Mouse (Mus musculus) liver, embryonic 12.5 days (tissue): ENCODE measurements around the gene Ankrd10. TPM values are rescaled to one million over a fixed set of nuclear protein-coding genes. Genes with fewer than 3 reads are reported as not detected.
A peak's percentile ranks its signal among the peaks of the same experiment; 100 is the strongest.
"Not testable (repeated sequence)": the region's sequence is repeated elsewhere in the genome, so short reads cannot be mapped to it uniquely, and the experiment has no call there.

Experiments used
- ATAC-seq: fragments of 200-750 bp; cut with Nextera tagmentation; 2 replicates; pipeline ENCODE4 v1.8.0; 2017; ENCODE audit warnings: moderate number of reproducible peaks, mild to moderate bottlenecking, moderate library complexity
- H3K27ac ChIP-seq: fragments of 300-500 bp; sonication (generic); 2 replicates; pipeline ENCODE4 v1.5.1; 2016; ENCODE audit warnings: mild to moderate bottlenecking
- H3K27me3 ChIP-seq: fragments of 300-500 bp; sonication (generic); replicated peaks from 2 replicates; pipeline ENCODE4 v1.6.1; 2016; ENCODE audit warnings: mild to moderate bottlenecking, moderate library complexity
- H3K36me3 ChIP-seq: fragments of 300-500 bp; sonication (generic); 2 replicates; pipeline ENCODE4 v1.6.1; 2016; ENCODE audit warnings: mild to moderate bottlenecking, moderate library complexity
- H3K4me1 ChIP-seq: fragments of 300-500 bp; sonication (generic); 2 replicates; pipeline ENCODE4 v1.6.1; 2016
- H3K4me2 ChIP-seq: fragments of 300-500 bp; sonication (generic); 2 replicates; pipeline ENCODE4 v1.6.1; 2016; ENCODE audit warnings: mild to moderate bottlenecking, moderate library complexity
- H3K4me3 ChIP-seq: fragments of 300-500 bp; sonication (generic); 2 replicates; pipeline ENCODE4 v1.5.1; 2016; ENCODE audit warnings: mild to moderate bottlenecking, moderate library complexity
- H3K9ac ChIP-seq: fragments of 300-500 bp; sonication (generic); 2 replicates; pipeline ENCODE4 v1.6.1; 2016; ENCODE audit warnings: mild to moderate bottlenecking, moderate library complexity
- H3K9me3 ChIP-seq: fragments of 300-500 bp; sonication (generic); replicated peaks from 2 replicates; pipeline ENCODE4 v1.6.1; 2016; ENCODE audit warnings: mild to moderate bottlenecking, moderate library complexity
- WGBS: fragments of 180-500 bp; shearing (Covaris S2); methylation state at CpG from one replicate; pipeline ENCODE4 v1.1.7; 2016; ENCODE audit not compliant: insufficient replicate concordance; 5-methylcytosine and 5-hydroxymethylcytosine counted together
- microRNA-seq: library from miRNA; unstranded; fragments of <30 nt; microRNA quantifications from one replicate; pipeline ENCODE4, GENCODE M21; 2017
- polyA plus RNA-seq: library from polyadenylated mRNA; unstranded; fragments of >200 nt; fragmentation: Nextera tagmentation; extraction: Ambion mirVana; gene quantifications from 2 replicates; pipeline ENCODE4 v1.2.1, GENCODE M21; 2016

Ankrd10 gene
- polyA plus RNA-seq, 1 experiment from 2014 or later: 48.1 TPM

GRCm38 (mm10) chr8:11571950-11572349 is 63.6 kb downstream of the Ankrd10 start:
- H3K9me3 ChIP-seq: no peaks in the 10 kb centered on the region
- H3K4me2 ChIP-seq: no peak overlapping the region
- no peak overlapping the region for H3K9ac ChIP-seq
- no peak overlapping the region for H3K4me3 ChIP-seq
- peaks cover 11% of the 10 kb centered on the region; the same call in 1 of the 2 replicates for H3K4me1 ChIP-seq
- H3K27me3 ChIP-seq: no peaks in the 10 kb centered on the region
- WGBS: 75% methylated on average over 10 of the region's 10 CpGs
- ATAC-seq: no peak
- no peak overlapping the region for H3K27ac ChIP-seq
- peaks cover 8% of the 10 kb centered on the region for H3K36me3 ChIP-seq

GRCm38 (mm10) chr8:11570742-11571141 is 64.8 kb downstream of the Ankrd10 start:
- H3K4me1 ChIP-seq: peaks cover 7% of the 10 kb centered on the region; the same call in 1 of the 2 replicates
- ATAC-seq: no peak
- H3K9me3 ChIP-seq: no peaks in the 10 kb centered on the region
- 88% methylated on average over 4 of the region's 4 CpGs for WGBS
- H3K4me2 ChIP-seq: no peak overlapping the region
- no peak overlapping the region for H3K4me3 ChIP-seq
- no peak overlapping the region for H3K27ac ChIP-seq
- H3K36me3 ChIP-seq: peaks cover 14% of the 10 kb centered on the region
- H3K9ac ChIP-seq: no peak overlapping the region
- H3K27me3 ChIP-seq: no peaks in the 10 kb centered on the region

GRCm38 (mm10) chr8:11569260-11570097 is 66.1 kb downstream of the Ankrd10 start:
- H3K9ac ChIP-seq: no peak overlapping the region
- no peak overlapping the region for H3K27ac ChIP-seq
- no peak for ATAC-seq
- 79% methylated on average over 22 of the region's 22 CpGs for WGBS
- H3K4me2 ChIP-seq: no peak overlapping the region
- H3K9me3 ChIP-seq: no peaks in the 10 kb centered on the region
- H3K4me1 ChIP-seq: no peaks in the 10 kb centered on the region
- no peak overlapping the region for H3K4me3 ChIP-seq
- H3K36me3 ChIP-seq: peaks cover 27% of the 10 kb centered on the region
- H3K27me3 ChIP-seq: no peaks in the 10 kb centered on the region

GRCm38 (mm10) chr8:11568193-11568592 is 67.4 kb downstream of the Ankrd10 start:
- H3K9ac ChIP-seq, H3K4me1 ChIP-seq, H3K4me2 ChIP-seq, H3K9me3 ChIP-seq, H3K27me3 ChIP-seq, ATAC-seq, H3K4me3 ChIP-seq, H3K27ac ChIP-seq: not testable (repeated sequence)
- H3K36me3 ChIP-seq: peaks cover 40% of the 10 kb centered on the region
- WGBS: 75% methylated on average over 2 of the region's 2 CpGs

GRCm38 (mm10) chr8:11564721-11565120 is 70.8 kb downstream of the Ankrd10 start:
- no peak for ATAC-seq
- no peaks in the 10 kb centered on the region for H3K9me3 ChIP-seq
- 78% methylated on average over 7 of the region's 7 CpGs for whole genome bisulfite sequencing
- peaks cover 66% of the 10 kb centered on the region for H3K36me3 ChIP-seq
- H3K4me3 ChIP-seq: no peak overlapping the region
- H3K9ac ChIP-seq: no peak overlapping the region
- no peaks in the 10 kb centered on the region for H3K27me3 ChIP-seq
- H3K4me1 ChIP-seq: peaks cover 8% of the 10 kb centered on the region
- H3K27ac ChIP-seq: no peak overlapping the region
- H3K4me2 ChIP-seq: no peak overlapping the region

GRCm38 (mm10) chr8:11564236-11564635 is 71.3 kb downstream of the Ankrd10 start:
- H3K9me3 ChIP-seq: no peaks in the 10 kb centered on the region
- WGBS: 67% methylated on average over 5 of the region's 5 CpGs
- no peak overlapping the region for H3K27ac ChIP-seq
- no peak overlapping the region for H3K4me2 ChIP-seq
- no peak for ATAC-seq
- H3K27me3 ChIP-seq: no peaks in the 10 kb centered on the region
- H3K4me1 ChIP-seq: peaks cover 13% of the 10 kb centered on the region
- no peak overlapping the region for H3K4me3 ChIP-seq
- H3K36me3 ChIP-seq: peaks cover 66% of the 10 kb centered on the region
- no peak overlapping the region for H3K9ac ChIP-seq

Small RNAs within 50 kb of the gene (microRNA-seq; reads per million reads assigned to microRNA genes)
- gene Mir7238: 9.8 reads per million, percentile 22 among the genes with 10 or more reads in this experiment

Other genes starting within 250 kb of the Ankrd10 start
- gene Rab20, start 157.0 kb downstream of the Ankrd10 start, polyA plus RNA-seq: 3.8 and 3.9 TPM in 2 replicates
- gene Naxd, start 138.3 kb downstream of the Ankrd10 start, polyA plus RNA-seq: 44.6 and 52.1 TPM in 2 replicates
- 20.9 and 22.2 TPM in 2 replicates for gene Cars2, start 85.0 kb downstream of the Ankrd10 start, polyA plus RNA-seq
- gene Ing1, start 80.2 kb downstream of the Ankrd10 start, polyA plus RNA-seq: 21.6 and 22.8 TPM in 2 replicates
- gene 1700016D06Rik, start 65.3 kb upstream of the Ankrd10 start, polyA plus RNA-seq: not detected in 2 replicates
- 19.1 and 19.5 TPM in 2 replicates for gene Arhgef7, start 92.0 kb upstream of the Ankrd10 start, polyA plus RNA-seq
- not detected in 2 replicates for gene Tex29, start 204.7 kb upstream of the Ankrd10 start, polyA plus RNA-seq